Mouse (Mus musculus): ENCODE results near the gene Cmtm5. TPM values are rescaled to one million over a fixed set of nuclear protein-coding genes. Genes with fewer than 3 reads are reported as not detected.

Cmtm5 gene
- polyA plus RNA-seq, 1 experiment: not detected

DNA sequence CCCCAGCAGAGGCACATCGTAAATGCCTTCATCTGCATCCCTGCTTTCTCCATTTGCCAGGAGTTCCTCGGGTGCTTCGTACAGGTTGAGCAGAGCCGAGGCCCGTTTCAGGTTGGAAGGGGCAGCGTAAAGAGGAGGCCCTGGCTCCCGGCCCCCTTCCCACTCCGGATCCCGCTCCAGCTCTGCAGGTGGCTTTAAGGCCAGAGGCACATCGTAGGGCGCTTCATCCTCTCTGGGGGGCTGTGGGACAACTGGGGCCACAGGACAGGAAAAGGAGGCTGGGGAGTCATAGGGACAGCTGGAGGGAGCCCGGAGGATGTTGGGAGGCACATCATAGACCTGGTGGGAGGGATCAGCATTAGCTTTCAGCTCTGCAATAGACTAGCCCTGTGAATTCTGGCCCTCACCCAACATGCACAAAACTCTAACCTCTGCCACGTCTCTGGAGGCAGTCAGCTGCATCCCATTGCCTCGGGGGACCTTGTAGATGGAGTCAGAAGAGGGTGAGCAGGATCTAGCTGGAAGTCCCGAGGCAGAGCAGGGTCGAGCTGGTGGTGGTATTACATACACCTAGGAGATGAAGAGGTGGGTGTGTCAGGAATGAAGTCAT is 15.9 kb upstream of the Cmtm5 start:
- Histone ChIP-seq H3K27me3 (ENCODE audit: control insufficient read depth, insufficient read depth, insufficient read length) (peaks cover 26% of the 10 kb centered on the region), H3ac (ENCODE audit: control insufficient read depth, insufficient read length, low read depth) (no peak overlapping the region), H3K79me3 (ENCODE audit: low read depth) (no peaks in the 10 kb centered on the region), H3K79me2 (ENCODE audit: control insufficient read depth, insufficient read depth) (no peaks in the 10 kb centered on the region), H3K4me3 (ENCODE audit: insufficient read depth, poor library complexity, severe bottlenecking) (no peak overlapping the region), H3K36me3 (ENCODE audit: control insufficient read depth, insufficient read depth) (no peaks in the 10 kb centered on the region)
- no peak for TF ChIP-seq FOSL1 (IDR thresholded peaks at IDR 0.05; ENCODE audit: insufficient read depth, low read length, poor library complexity, severe bottlenecking)
- TF ChIP-seq USF1 (IDR thresholded peaks at IDR 0.05; ENCODE audit: low read depth): no peak
- no peak for TF ChIP-seq CEBPB (IDR thresholded peaks at IDR 0.05; ENCODE audit: low read depth)
- no peak for TF ChIP-seq MAX (IDR thresholded peaks at IDR 0.05)
- no peak for TF ChIP-seq MYOD1 (IDR thresholded peaks at IDR 0.05; ENCODE audit: control insufficient read depth, insufficient read length, low read depth)
- no peak for TF ChIP-seq MYOG (IDR thresholded peaks at IDR 0.05; ENCODE audit: control insufficient read depth, extremely low read depth, insufficient read length)
- no peak for TF ChIP-seq CTCF (IDR thresholded peaks at IDR 0.05; ENCODE audit: control insufficient read depth, insufficient read depth, insufficient read length)

DNA sequence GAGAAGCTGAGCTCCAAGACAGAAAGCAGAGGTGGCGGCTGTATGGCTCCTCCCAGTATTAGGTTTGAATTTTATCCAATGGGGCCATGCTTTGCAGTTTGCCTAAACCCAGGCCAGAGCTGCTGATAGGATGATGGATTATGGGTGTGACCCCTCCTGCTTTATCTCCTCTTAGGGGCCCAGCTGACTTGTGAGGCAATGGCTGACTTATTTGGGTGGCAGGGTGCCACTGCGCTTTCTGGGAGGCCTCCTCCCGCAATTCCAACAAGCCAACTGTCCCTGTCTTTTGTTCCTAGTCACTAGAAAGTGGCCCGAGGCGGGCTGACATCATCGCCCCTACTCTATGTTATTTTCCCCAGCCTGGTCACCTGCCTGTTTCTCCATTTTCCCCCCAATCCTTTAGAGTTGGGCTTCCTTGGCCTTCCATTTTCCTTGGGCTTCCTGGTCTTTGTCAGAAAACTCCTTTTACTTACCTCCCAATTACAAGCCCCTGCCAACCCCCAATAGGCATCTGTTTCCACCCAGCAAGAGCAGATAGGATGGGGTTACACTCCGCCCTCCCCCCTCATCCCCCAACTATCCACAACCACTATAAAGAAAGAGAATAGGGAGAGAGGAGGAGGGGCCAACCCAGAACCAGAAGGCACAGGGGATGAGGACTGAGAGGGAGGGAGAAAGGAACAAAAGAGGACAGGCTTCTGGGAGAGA is 11.3 kb upstream of the Cmtm5 start:
- Histone ChIP-seq H3K27me3 (ENCODE audit: control insufficient read depth, insufficient read depth, insufficient read length) (peaks cover 40% of the 10 kb centered on the region), H3K79me3 (ENCODE audit: low read depth) (no peaks in the 10 kb centered on the region), H3ac (ENCODE audit: control insufficient read depth, insufficient read length, low read depth) (no peak overlapping the region), H3K36me3 (ENCODE audit: control insufficient read depth, insufficient read depth) (no peaks in the 10 kb centered on the region), H3K79me2 (ENCODE audit: control insufficient read depth, insufficient read depth) (no peaks in the 10 kb centered on the region), H3K4me3 (ENCODE audit: insufficient read depth, poor library complexity, severe bottlenecking) (no peak overlapping the region)
- TF ChIP-seq MYOG (IDR thresholded peaks at IDR 0.05; ENCODE audit: control insufficient read depth, extremely low read depth, insufficient read length) (no peak), USF1 (IDR thresholded peaks at IDR 0.05; ENCODE audit: low read depth) (no peak), MYOD1 (IDR thresholded peaks at IDR 0.05; ENCODE audit: control insufficient read depth, insufficient read length, low read depth) (no peak), CTCF (IDR thresholded peaks at IDR 0.05; ENCODE audit: control insufficient read depth, insufficient read depth, insufficient read length) (no peak), MAX (IDR thresholded peaks at IDR 0.05) (no peak), CEBPB (IDR thresholded peaks at IDR 0.05; ENCODE audit: low read depth) (no peak), FOSL1 (IDR thresholded peaks at IDR 0.05; ENCODE audit: insufficient read depth, low read length, poor library complexity, severe bottlenecking) (no peak)

DNA sequence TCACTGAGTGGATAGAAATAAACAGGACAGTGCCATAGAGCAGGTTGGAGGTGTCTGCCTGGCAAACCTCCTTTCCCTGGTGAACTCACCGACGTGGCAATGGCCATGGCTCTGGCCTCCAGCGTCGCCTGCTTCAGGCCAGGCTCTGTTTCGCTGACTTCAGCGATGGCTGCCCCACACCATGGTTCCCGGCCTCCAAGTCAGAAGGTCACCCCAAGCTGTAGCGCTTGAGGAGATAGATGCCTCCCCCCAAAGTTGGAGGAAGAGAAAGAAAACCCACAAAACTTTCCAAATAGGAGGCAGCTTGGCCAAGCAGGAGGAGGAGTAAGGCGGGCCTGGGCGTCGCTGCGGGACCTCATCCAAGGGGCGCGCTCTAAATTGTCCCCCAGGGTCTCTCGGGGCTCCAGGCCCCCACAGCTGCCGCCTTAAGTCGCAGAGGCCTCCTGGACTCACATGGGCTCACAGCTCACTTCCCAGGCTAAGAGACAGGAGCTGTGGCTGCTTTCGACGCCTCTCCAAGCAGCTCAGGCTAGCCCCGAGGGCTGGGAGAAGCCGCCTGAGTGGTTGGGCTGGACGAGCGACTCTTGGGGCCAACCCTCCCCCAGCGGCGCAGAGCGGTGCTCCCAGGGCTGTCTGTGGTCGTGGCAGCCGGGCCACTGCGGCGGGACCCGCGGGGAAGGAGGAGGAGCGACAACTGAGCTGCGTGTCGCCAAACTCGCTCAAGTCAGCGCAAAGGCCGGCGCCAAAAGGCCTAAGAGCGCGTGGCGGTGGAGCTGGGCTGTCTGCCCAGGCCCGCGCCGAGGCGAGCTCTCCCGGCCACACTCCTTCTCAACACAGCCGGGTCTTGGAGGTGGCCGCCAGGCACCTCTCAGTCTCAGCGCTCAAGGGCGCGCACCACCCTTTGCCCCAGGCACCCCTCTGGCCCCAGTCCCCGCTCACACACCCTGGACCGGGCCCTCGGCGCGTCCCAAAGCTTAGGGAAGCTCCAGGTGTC is 10.4 kb upstream of the Cmtm5 start, which contains the start of gene Efs:
Gene Efs (minus strand): TSS at position 778 of the 994 bp plus-strand sequence.
- no peak within 1 kb of the TSS for H3ac ChIP-seq (ENCODE audit: control insufficient read depth, insufficient read length, low read depth)
- H3K79me2 ChIP-seq (ENCODE audit: control insufficient read depth, insufficient read depth): no peaks in the 10 kb centered on the region
- H3K79me3 ChIP-seq (ENCODE audit: low read depth): no peaks in the 10 kb centered on the region
- TF ChIP-seq CTCF (IDR thresholded peaks at IDR 0.05; ENCODE audit: control insufficient read depth, insufficient read depth, insufficient read length) (no peak), MYOG (IDR thresholded peaks at IDR 0.05; ENCODE audit: control insufficient read depth, extremely low read depth, insufficient read length) (no peak), MAX (IDR thresholded peaks at IDR 0.05) (no peak), USF1 (IDR thresholded peaks at IDR 0.05; ENCODE audit: low read depth) (no peak)
- no peaks in the 10 kb centered on the region for H3K36me3 ChIP-seq (ENCODE audit: control insufficient read depth, insufficient read depth)
- H3K27me3 ChIP-seq (ENCODE audit: control insufficient read depth, insufficient read depth, insufficient read length): peaks cover 39% of the 10 kb centered on the region
- H3K4me3 ChIP-seq (ENCODE audit: insufficient read depth, poor library complexity, severe bottlenecking): no peak within 1 kb of the TSS

DNA sequence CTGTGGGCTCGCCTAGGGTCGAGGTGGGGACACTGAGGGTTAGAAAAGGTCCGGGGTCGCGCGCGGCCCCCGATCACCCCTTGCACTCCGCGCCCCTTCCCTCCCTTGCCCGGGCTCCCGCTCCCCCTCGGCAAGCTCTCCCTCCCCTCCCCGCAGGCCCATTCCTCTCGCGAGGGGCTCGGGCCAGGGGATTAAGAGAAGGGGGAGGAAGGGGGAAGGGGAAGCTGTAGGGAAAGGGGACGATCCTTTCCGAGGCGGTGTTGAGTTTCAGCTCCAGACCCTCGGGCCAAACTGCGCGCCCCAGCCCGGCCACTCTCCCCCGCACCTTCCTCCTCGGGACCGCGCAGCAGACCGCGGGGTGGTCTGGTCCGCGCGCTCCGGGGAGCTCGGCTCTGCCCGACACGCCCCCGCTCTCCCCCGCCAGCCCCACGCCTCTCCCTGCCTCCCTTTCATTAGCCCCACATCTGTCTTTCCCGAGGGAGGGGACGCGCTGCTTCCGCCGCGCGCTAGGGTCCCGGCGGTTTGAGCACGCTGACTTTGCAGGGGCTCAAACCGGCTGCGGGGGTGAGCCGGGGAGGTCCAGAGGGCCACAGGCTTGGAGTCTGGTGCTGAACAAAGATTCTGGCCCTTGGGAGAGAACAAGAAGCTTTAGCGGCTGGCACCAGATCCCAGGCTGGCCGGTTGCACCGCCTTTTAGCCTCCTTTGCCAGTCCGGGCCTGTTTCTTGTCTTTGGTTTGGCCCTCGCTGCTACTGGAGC is 9.5 kb upstream of the Cmtm5 start:
- H3ac ChIP-seq (ENCODE audit: control insufficient read depth, insufficient read length, low read depth): no peak overlapping the region
- no peaks in the 10 kb centered on the region for H3K36me3 ChIP-seq (ENCODE audit: control insufficient read depth, insufficient read depth)
- no peak overlapping the region for H3K4me3 ChIP-seq (ENCODE audit: insufficient read depth, poor library complexity, severe bottlenecking)
- no peaks in the 10 kb centered on the region for H3K79me3 ChIP-seq (ENCODE audit: low read depth)
- peaks cover 39% of the 10 kb centered on the region for H3K27me3 ChIP-seq (ENCODE audit: control insufficient read depth, insufficient read depth, insufficient read length)
- H3K79me2 ChIP-seq (ENCODE audit: control insufficient read depth, insufficient read depth): no peaks in the 10 kb centered on the region
- TF ChIP-seq CTCF (IDR thresholded peaks at IDR 0.05; ENCODE audit: control insufficient read depth, insufficient read depth, insufficient read length) (no peak), FOSL1 (IDR thresholded peaks at IDR 0.05; ENCODE audit: insufficient read depth, low read length, poor library complexity, severe bottlenecking) (no peak), MYOG (IDR thresholded peaks at IDR 0.05; ENCODE audit: control insufficient read depth, extremely low read depth, insufficient read length) (no peak), CEBPB (IDR thresholded peaks at IDR 0.05; ENCODE audit: low read depth) (no peak), MAX (IDR thresholded peaks at IDR 0.05) (no peak), USF1 (IDR thresholded peaks at IDR 0.05; ENCODE audit: low read depth) (no peak), MYOD1 (IDR thresholded peaks at IDR 0.05; ENCODE audit: control insufficient read depth, insufficient read length, low read depth) (no peak)

DNA sequence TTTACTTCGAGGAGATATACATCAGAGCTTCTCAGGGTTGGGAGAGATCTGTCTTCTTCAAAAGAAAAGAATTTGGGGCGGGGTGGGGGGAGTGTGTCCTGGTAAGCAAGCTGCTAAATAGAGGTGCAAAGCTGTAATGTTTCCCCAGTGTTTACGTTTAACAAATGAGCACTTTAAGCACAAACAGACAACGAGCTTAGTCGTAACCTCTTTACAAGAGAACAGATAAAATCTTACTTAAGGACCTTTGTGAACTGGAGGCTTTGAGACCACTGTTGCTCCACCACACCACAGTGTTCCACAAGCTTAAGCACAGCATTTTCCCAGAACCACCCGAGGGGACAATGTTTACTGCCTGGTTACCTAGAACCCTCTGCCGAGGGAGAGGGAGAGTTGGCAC is 8.8 kb upstream of the Cmtm5 start:
- Histone ChIP-seq H3K4me3 (ENCODE audit: insufficient read depth, poor library complexity, severe bottlenecking) (no peak overlapping the region), H3K79me2 (ENCODE audit: control insufficient read depth, insufficient read depth) (no peaks in the 10 kb centered on the region), H3ac (ENCODE audit: control insufficient read depth, insufficient read length, low read depth) (no peak overlapping the region), H3K36me3 (ENCODE audit: control insufficient read depth, insufficient read depth) (no peaks in the 10 kb centered on the region), H3K27me3 (ENCODE audit: control insufficient read depth, insufficient read depth, insufficient read length) (peaks cover 39% of the 10 kb centered on the region), H3K79me3 (ENCODE audit: low read depth) (no peaks in the 10 kb centered on the region)
- TF ChIP-seq USF1 (IDR thresholded peaks at IDR 0.05; ENCODE audit: low read depth) (no peak), MYOD1 (IDR thresholded peaks at IDR 0.05; ENCODE audit: control insufficient read depth, insufficient read length, low read depth) (no peak), CTCF (IDR thresholded peaks at IDR 0.05; ENCODE audit: control insufficient read depth, insufficient read depth, insufficient read length) (no peak), MAX (IDR thresholded peaks at IDR 0.05) (no peak), MYOG (IDR thresholded peaks at IDR 0.05; ENCODE audit: control insufficient read depth, extremely low read depth, insufficient read length) (no peak), FOSL1 (IDR thresholded peaks at IDR 0.05; ENCODE audit: insufficient read depth, low read length, poor library complexity, severe bottlenecking) (no peak), CEBPB (IDR thresholded peaks at IDR 0.05; ENCODE audit: low read depth) (no peak)

All from C2C12 (cell line).